Mouse (Mus musculus) spleen, adult 12 weeks (tissue): ENCODE data around the gene Hk3.

Experiments used
- DNase-seq: peaks from one replicate; pipeline ENCODE4 v3.0.0; 2022; ENCODE audit warnings: low spot score

Hk3 gene

GRCm38 (mm10) chr13:55002090-55002489, 19.1 kb downstream of the Hk3 start:
- no peak for DNase-seq

GRCm38 (mm10) chr13:55000433-55000832, 20.8 kb downstream of the Hk3 start:
- DNase-seq, result no peak

DNA sequence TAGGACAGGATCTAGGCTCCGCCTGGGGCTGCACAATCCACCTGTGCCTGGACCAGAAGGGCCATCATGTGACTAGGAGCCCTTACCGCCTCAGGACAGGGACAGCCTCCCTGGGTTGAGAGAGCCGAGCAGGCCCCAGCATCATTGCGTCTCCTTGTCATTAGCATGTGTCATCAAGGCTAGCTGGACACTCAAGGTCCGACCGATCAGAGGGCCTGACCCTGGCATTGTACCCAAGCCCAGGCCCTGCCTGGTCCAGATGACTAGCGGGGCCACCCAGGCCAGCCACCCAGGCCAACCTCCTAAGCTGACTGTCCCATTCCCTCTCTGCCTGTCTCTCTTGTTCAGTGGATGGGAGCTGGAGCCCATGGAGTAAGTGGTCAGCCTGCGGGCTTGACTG, 23.6 kb downstream of the Hk3 start:
- DNase-seq, result no peak

DNA sequence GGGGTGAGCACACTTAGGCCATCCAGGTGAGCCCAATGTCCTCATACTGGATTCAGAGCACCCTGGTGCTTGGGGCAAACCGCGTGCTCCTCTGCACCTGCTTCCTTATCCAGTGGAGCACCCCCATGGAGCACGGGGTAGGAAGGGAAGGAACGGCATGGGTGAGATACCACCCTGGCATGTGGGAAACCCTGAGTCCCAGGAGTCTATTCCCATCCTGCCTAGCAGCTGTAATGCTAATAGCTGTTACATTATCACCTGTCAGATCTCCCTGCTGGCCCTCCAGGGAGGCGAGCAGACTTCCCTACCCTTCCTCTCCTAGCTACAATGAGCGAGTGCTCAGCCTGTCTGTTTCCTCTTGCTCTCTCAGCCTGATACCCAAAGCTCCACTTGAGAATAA, 26.0 kb downstream of the Hk3 start:
- DNase-seq, result no peak

GRCm38 (mm10) chr13:54994576-54994975, 26.6 kb downstream of the Hk3 start:
- no peak for DNase-seq

DNA sequence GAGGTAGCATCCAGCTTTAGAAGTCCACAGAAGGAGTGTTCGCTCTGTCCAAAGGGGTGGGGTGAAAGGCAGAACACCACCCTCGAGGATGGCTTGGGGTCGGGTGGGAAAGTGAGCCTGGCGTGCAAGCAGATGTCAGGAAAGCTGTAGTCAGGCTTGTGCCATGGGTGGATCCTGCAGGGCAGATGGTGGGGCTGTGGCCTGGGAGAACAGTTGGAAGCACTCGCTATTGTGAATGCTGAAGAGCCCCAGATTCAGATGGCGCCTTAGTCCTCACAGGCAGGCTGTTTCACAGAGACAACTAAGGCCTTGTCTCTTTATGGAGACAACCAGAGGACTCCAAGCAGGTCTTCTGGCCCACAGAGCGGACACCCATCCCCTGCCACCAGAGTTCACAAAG, 29.0 kb downstream of the Hk3 start:
- no peak for DNase-seq

DNA sequence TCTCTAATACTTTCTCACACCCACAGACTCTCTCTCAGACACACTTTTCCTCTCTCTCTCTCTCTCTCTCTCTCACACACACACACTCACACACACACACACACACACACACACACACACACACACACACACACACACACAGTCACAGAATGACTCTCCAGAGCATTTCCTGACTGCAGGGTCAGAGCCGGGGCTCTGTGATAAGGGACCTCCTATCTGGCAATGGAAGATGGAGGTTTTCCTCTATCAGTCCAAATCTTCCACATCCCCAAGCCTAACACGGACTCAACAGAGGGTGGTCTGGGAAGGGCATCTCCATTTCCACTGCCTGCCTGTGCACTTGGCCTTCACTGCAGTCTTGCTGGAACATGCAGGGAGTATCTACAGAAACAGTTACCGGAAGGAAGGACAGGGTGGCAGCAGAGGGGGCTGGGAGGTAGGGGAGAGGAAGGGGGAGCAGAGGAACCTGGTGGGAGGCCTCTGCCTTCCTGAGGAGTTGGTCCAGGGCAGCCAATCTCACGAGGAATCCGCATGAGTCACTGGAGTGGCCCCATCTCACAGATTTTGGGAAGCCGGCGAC, 32.9 kb downstream of the Hk3 start:
- no peak for DNase-seq

DNA sequence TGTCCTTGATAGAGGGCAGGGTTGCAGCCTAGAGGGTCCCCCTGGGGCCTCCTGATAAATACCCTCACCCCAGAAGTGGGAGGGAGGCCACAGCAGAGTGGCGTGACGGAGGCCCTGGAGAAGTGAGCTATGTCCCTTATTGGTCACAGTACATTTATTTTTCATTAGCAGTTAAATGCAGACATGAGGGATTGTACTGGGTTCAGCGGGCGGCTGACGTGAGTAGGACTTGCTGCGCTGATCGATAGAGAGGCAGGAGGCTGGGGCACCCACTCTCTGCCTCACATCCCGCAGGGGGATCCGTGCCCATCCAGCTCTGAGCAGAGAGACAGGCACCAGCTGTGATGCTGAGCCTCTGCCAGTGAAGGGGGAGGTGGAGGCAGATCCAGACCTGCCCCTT, 33.8 kb downstream of the Hk3 start:
- DNase-seq, result no peak

DNA sequence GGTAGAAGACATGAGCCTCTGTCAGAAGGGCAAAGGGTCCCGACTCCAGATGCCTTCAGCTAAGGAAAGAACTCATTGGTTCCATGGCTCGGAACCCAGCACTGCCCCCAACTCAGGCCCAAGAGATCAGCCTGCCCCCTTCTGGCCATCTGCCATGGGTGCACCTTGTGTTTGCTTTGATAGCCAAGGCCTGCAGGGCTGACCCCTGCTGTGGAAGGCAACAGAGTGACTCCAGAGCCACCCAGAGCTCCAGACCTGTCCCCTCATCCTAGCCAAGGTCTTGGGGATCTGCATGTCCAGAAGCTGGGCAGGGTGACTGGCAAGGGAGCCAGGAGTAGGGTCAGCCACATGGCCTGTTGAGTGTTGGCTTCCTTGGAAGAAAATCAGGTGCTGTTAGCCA, 37.6 kb downstream of the Hk3 start:
- no peak for DNase-seq

GRCm38 (mm10) chr13:54983001-54983400, 38.2 kb downstream of the Hk3 start:
- DNase-seq, result no peak

DNA sequence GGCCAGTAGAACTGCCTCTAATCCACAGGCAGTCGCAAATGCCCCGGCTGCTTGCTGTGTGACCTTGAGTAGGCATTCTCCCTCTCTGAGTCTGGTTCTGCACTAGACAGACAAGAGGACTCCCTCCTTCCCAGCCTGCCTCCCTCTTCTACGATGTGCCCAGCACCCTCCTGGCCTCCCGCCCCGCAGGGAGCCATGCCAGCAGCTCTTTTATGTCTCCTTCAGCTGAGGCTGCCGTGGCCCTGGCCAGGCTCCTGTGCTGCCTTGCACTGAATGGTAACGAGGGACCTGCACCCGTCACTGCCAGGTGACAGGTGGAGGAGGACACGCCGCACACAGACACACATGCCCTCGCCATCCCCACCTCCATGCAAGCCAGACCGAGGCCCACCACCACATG, 40.2 kb downstream of the Hk3 start:
- DNase-seq, result no peak

GRCm38 (mm10) chr13:54978804-54979203, 42.4 kb downstream of the Hk3 start:
- no peak for DNase-seq

DNA sequence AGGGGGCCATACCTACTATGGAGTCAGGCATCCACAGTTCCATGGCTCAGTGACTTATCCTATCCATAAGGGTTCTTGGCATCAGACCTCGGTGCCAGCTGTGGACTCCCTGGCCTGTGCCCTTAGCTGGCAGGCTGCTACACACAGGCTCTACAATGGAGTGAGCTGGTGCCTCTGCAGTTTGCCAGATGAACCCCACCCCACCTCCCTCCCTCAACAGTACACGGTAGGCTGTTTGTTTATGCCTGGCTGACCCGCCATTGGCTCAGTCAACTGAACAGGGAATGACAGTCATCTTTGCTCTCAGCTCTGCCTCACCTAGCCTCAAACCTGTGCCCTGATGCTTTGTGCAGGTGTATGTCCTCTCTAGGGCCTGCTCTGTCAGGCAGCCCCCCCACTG, 45.6 kb downstream of the Hk3 start:
- no peak for DNase-seq

GRCm38 (mm10) chr13:54970521-54971247, 50.5 kb downstream of the Hk3 start:
- DNase-seq, result no peak

DNA sequence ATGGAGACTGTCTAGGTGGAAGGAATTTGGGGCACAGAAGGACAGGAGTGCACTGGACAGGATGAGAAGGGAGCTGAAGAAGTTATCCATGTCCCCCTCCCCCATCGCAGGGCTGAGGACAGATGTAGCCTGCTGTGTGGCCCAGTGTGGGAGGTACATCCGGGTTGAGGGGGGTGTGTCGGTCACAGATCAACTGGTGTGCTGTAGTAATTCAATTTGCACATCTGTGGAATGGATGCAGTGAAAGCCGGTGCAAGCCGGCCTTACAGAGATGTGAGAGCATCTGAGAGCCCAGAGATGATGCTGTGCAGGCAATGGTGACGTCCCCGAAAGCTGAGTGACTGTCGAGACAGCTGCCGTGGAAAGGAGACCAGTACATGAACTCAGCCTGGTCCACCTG, 51.7 kb downstream of the Hk3 start:
- no peak for DNase-seq

DNA sequence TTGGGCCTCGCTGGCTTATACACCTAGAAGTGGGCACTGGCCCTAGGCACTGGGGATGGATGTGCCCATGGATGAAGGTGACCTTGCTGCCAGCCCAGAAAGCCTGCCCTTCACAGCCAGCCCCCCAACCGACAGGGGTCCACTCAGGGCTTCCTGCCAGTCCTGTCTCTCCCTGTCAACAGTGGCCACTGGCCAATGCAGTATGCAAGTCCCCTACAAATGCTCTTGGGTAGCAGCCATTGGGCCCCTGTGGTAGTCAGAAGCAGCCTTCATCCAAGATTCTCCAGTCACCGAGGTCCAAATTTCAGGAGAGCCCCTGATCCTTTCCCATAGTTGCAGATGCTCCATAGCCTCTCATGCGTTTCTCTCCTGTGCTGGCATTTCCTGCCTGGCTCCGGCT, 52.5 kb downstream of the Hk3 start:
- DNase-seq, result no peak

DNA sequence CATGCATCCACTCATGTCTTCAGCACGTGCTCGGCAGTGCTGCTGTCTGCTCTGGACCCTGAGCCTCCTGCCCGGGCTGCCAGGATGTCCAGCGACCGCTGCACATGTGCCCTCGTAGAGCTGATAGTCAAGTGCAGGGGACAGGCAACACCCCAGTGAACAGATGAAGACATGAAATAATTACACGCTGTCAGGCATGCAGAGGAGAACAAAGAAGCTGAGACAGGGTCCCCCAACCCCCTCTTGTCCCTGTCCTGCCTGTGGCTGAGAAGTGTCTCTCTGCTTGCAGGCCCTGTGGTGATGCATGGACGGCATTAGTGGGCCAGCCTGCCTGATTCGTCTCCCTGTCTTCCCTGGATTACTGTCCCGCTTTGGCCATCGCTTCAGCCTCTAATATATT, 53.7 kb downstream of the Hk3 start:
- no peak for DNase-seq

DNA sequence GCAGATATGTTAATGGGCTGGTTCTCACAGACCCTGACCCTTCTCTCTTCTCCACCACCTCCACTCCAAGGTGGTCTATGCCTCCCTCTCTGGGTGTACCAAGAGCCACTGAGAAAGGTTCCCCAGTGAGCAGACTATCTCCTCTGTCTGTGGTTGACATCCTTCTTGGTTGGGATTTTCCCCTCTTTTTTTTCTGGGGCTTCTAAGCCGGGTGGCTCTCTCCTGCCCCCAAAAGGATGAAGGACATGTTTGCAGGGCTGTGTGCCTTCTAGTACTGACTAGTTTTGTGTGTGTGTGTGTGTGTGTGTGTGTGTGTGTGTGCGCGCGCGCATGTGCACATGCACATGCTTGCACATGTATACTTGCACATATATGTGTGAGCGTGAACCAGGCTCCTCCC, 55.9 kb downstream of the Hk3 start:
- no peak for DNase-seq

DNA sequence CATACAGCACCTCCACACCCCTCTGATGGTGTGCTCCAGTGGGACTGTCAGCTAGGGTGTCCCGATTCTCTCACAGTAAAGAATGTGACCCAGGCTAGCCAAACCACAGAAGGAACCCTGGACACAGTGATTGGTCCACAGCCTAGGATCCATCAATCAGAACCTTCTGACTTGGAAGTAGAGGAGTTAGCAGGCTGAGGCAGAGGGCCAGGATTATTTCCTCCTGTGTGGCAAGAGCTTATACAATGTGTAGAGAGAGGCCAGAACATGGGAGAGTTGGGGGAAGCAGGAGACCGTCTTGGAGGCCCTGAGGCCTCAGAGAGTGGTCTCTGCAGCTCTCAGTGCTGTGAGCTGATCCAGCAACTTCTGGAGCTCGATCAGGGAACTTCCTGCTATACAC, 60.7 kb downstream of the Hk3 start:
- no peak for DNase-seq

DNA sequence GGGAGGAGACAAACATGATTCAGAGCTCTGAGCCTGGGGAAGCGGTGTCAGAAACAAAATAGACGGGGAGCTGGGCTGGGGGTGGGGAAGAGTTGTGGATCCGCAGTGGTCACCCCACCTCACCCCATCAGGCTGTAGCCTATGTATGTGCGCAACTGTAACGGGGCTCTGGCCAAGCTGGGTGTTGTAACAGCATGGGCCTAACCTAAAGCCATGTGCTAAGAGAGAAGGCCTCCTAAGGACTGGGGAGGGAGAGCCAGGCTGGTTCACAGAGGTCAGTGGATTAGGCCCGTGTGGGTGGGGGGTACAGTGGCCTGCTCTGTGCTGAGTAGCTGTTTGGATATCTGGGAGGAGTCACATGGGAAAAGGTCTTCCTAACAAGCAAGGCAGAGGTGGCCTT, 61.3 kb downstream of the Hk3 start:
- DNase-seq, result no peak

GRCm38 (mm10) chr13:54959059-54959701, 62.0 kb downstream of the Hk3 start:
- DNase-seq, result no peak

GRCm38 (mm10) chr13:54957281-54957680, 63.9 kb downstream of the Hk3 start:
- no peak for DNase-seq
